8 mouse cellular contexts compared by ENCODE assay signal in the genomic region with DNA sequence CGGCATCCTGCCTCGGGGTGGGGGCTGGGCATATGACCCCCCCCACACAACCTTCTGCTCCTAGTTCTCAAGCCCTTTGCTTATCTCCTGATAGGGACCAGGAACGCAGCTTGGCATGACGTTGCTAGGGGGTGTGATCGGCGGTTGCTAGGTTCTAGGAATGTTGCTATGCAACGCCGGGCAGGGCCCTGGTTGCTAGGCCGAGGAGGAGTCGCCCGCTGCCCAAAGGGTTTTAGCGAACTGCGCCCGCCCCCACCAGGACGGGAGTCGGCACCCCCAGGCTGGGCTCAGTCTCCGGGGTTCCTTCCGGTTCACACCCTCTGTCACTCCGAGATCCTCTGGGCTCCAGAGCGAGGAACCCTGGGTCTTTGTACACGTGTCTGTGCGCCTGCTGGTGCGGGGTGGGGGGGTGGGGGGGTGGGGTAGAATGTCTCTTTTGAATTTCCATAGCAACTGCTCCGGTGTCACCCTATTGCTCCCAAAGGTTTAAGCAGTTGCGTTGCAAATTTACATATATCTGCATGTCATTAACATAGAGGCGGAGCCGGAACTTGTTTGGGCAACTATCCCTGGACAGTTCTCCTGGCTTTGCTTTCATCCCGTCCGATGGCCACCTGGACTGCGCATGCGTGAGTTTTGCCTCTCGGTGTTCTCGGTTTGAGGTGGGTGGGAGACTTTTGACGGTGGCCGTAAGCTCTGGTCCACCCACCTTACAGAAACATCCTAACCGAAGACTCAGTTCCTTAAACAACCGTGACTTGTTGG. TPM values are rescaled to one million over a fixed set of nuclear protein-coding genes. Genes with fewer than 3 reads are reported as not detected.
A peak's percentile ranks its signal among the peaks of the same experiment; 100 is the strongest.
DNase-seq lines count a peak whose midpoint lies in the region; ATAC-seq and TF ChIP-seq lines count a peak whose summit lies in the region.

No protein-coding gene starts in this region.

- H3K9me3 ChIP-seq in embryonic facial prominence, embryonic 13.5 days, result no peaks in the 10 kb centered on the region
- H3K9me3 ChIP-seq in heart, embryonic 12.5 days (replicated peaks), result no peaks in the 10 kb centered on the region
- no peaks in the 10 kb centered on the region for H3K9me3 ChIP-seq in kidney, embryonic 15.5 days (replicated peaks)
- H3K9me3 ChIP-seq in limb, embryonic 14.5 days (ENCODE audit: control insufficient read depth, low read length), result no peaks in the 10 kb centered on the region
- no peaks in the 10 kb centered on the region for H3K9me3 ChIP-seq in midbrain, embryonic 14.5 days (ENCODE audit: control insufficient read depth, low read length)
- no peaks in the 10 kb centered on the region for H3K9me3 ChIP-seq in stomach, embryonic 15.5 days

- 1% methylated on average over 37 of the region's 37 CpGs for WGBS in embryonic facial prominence, embryonic 13.5 days
- 1% methylated on average over 36 of the region's 37 CpGs for WGBS in heart, embryonic 12.5 days
- 2% methylated on average over 37 of the region's 37 CpGs for WGBS in kidney, embryonic 15.5 days
- 1% methylated on average over 34 of the region's 37 CpGs for WGBS in limb, embryonic 14.5 days
- 1% methylated on average over 36 of the region's 37 CpGs for WGBS in midbrain, embryonic 14.5 days
- WGBS in stomach, embryonic 15.5 days, result under 1% methylated on average over 36 of the region's 37 CpGs

- H3K27me3 ChIP-seq in embryonic facial prominence, embryonic 13.5 days, result peaks cover 18% of the 10 kb centered on the region
- H3K27me3 ChIP-seq in heart, embryonic 12.5 days (replicated peaks), result peaks cover 26% of the 10 kb centered on the region
- peaks cover 58% of the 10 kb centered on the region for H3K27me3 ChIP-seq in kidney, embryonic 15.5 days
- H3K27me3 ChIP-seq in limb, embryonic 14.5 days (ENCODE audit: control insufficient read depth, insufficient read depth, low read length), result no peaks in the 10 kb centered on the region
- H3K27me3 ChIP-seq in midbrain, embryonic 14.5 days (ENCODE audit: control insufficient read depth, insufficient read depth, low read length), result no peaks in the 10 kb centered on the region
- H3K27me3 ChIP-seq in stomach, embryonic 15.5 days (replicated peaks), result peaks cover 6% of the 10 kb centered on the region; the same call in 1 of the 2 replicates

- no peaks in the 10 kb centered on the region for H3K36me3 ChIP-seq in embryonic facial prominence, embryonic 13.5 days
- H3K36me3 ChIP-seq in heart, embryonic 12.5 days, result no peaks in the 10 kb centered on the region
- no peaks in the 10 kb centered on the region for H3K36me3 ChIP-seq in kidney, embryonic 15.5 days
- no peaks in the 10 kb centered on the region for H3K36me3 ChIP-seq in limb, embryonic 14.5 days (ENCODE audit: control insufficient read depth, insufficient read depth, low read length)
- no peaks in the 10 kb centered on the region for H3K36me3 ChIP-seq in midbrain, embryonic 14.5 days (ENCODE audit: control insufficient read depth, insufficient read depth, low read length)
- H3K36me3 ChIP-seq in stomach, embryonic 15.5 days, result no peaks in the 10 kb centered on the region

- H3K4me1 ChIP-seq in embryonic facial prominence, embryonic 13.5 days, result peaks cover 8% of the 10 kb centered on the region
- H3K4me1 ChIP-seq in heart, embryonic 12.5 days (replicated peaks), result peaks cover 16% of the 10 kb centered on the region
- peaks cover 18% of the 10 kb centered on the region for H3K4me1 ChIP-seq in kidney, embryonic 15.5 days
- H3K4me1 ChIP-seq in limb, embryonic 14.5 days (ENCODE audit: control insufficient read depth, insufficient read depth, low read length), result 0 out of 2 replicates have a peak, but pooled peaks cover 3% of the 10 kb centered on the region
- peaks cover 22% of the 10 kb centered on the region for H3K4me1 ChIP-seq in midbrain, embryonic 14.5 days (ENCODE audit: control insufficient read depth, insufficient read depth, low read length)
- H3K4me1 ChIP-seq in stomach, embryonic 15.5 days, result peaks cover 7% of the 10 kb centered on the region

- peak; percentile 41; the same call in 1 of the 2 replicates for ATAC-seq in embryonic facial prominence, embryonic 13.5 days (ENCODE audit: insufficient number of reproducible peaks, insufficient read depth, low FRiP score, low TSS enrichment, low read depth)
- ATAC-seq in heart, embryonic 12.5 days (ENCODE audit: insufficient number of reproducible peaks, low FRiP score), result peak; percentile 71
- ATAC-seq in kidney, embryonic 15.5 days (replicated peaks; ENCODE audit: low FRiP score), result peak; percentile 59
- peak; percentile 61 for ATAC-seq in limb, embryonic 14.5 days (ENCODE audit: low FRiP score, low read depth)
- ATAC-seq in midbrain, embryonic 14.5 days (ENCODE audit: low FRiP score, low TSS enrichment), result peak; percentile 85
- ATAC-seq in stomach, embryonic 15.5 days (ENCODE audit: insufficient read depth, low FRiP score, low read depth), result peak; percentile 51; the same call in 1 of the 2 replicates

- peak overlapping the region; percentile 64 for H3K9ac ChIP-seq in embryonic facial prominence, embryonic 13.5 days
- peak overlapping the region; percentile 27 for H3K9ac ChIP-seq in heart, embryonic 12.5 days
- H3K9ac ChIP-seq in kidney, embryonic 15.5 days, result 0 out of 2 replicates have a peak overlapping the region, but pooled peaks have one; percentile 25
- H3K9ac ChIP-seq in limb, embryonic 14.5 days (ENCODE audit: low read depth, low read length, severe bottlenecking), result peak overlapping the region; percentile 40
- H3K9ac ChIP-seq in midbrain, embryonic 14.5 days (replicated peaks; ENCODE audit: low read length), result peak overlapping the region; percentile 45; the same call in 1 of the 2 replicates
- H3K9ac ChIP-seq in stomach, embryonic 15.5 days, result no peak overlapping the region

- peak overlapping the region; percentile 93 for H3K4me2 ChIP-seq in embryonic facial prominence, embryonic 13.5 days
- peak overlapping the region; percentile 87 for H3K4me2 ChIP-seq in heart, embryonic 12.5 days
- peak overlapping the region; percentile 90 for H3K4me2 ChIP-seq in kidney, embryonic 15.5 days
- H3K4me2 ChIP-seq in limb, embryonic 14.5 days (replicated peaks; ENCODE audit: low read depth, low read length, severe bottlenecking), result peak overlapping the region; percentile 93
- H3K4me2 ChIP-seq in midbrain, embryonic 14.5 days (ENCODE audit: low read length), result peak overlapping the region; percentile 98
- H3K4me2 ChIP-seq in stomach, embryonic 15.5 days, result peak overlapping the region; percentile 87

- peak; percentile 65 for DNase-seq in CD4-positive helper T cell, adult 2 months (ENCODE audit: low read depth, low spot score)
- DNase-seq in adrenal gland, postnatal 25 days, result peak; percentile 77
- peak; percentile 75 for DNase-seq in limb, embryonic 14.5 days (ENCODE audit: low spot score)
- DNase-seq in midbrain, embryonic 14.5 days, result peak; percentile 91

- no peak for TF ChIP-seq POLR2A in limb, embryonic 14.5 days (IDR thresholded peaks at IDR 0.05; ENCODE audit: borderline replicate concordance, extremely low read depth, insufficient read depth, insufficient read length)

- no peak overlapping the region for H3K27ac ChIP-seq in embryonic facial prominence, embryonic 13.5 days
- peak overlapping the region; percentile 2; the same call in 1 of the 2 replicates for H3K27ac ChIP-seq in heart, embryonic 12.5 days (ENCODE audit: poor library complexity, severe bottlenecking)
- H3K27ac ChIP-seq in kidney, embryonic 15.5 days, result no peak overlapping the region
- H3K27ac ChIP-seq in limb, embryonic 14.5 days (replicated peaks; ENCODE audit: low read depth, low read length), result no peak overlapping the region
- H3K27ac ChIP-seq in midbrain, embryonic 14.5 days (replicated peaks; ENCODE audit: low read depth, low read length), result peak overlapping the region; percentile 83
- H3K27ac ChIP-seq in stomach, embryonic 15.5 days, result no peak overlapping the region

- H3K4me3 ChIP-seq in embryonic facial prominence, embryonic 13.5 days, result peak overlapping the region; percentile 48
- peak overlapping the region; percentile 55 for H3K4me3 ChIP-seq in heart, embryonic 12.5 days
- peak overlapping the region; percentile 48 for H3K4me3 ChIP-seq in kidney, embryonic 15.5 days (replicated peaks)
- H3K4me3 ChIP-seq in limb, embryonic 14.5 days (replicated peaks; ENCODE audit: low read length), result peak overlapping the region; percentile 44
- H3K4me3 ChIP-seq in midbrain, embryonic 14.5 days (replicated peaks; ENCODE audit: low read depth, low read length), result peak overlapping the region; percentile 41
- H3K4me3 ChIP-seq in stomach, embryonic 15.5 days (replicated peaks), result peak overlapping the region; percentile 43

RNA-seq across cellular contexts. Expression of a gene that starts 24.3 kb away (rescaled TPM):
- 22.7 and 29.8 TPM in 2 replicates for total RNA-seq in adrenal gland, postnatal 25 days (2021)
- polyA plus RNA-seq in embryonic facial prominence, embryonic 13.5 days (2015; fragmentation: Nextera tagmentation; extraction: Ambion mirVana), result 6.7 and 7.9 TPM in 2 replicates
- 2.6 and 2.7 TPM in 2 replicates for polyA plus RNA-seq in heart, embryonic 12.5 days (2016; fragmentation: Nextera tagmentation; extraction: Ambion mirVana)
- 1.8 and 2.3 TPM in 2 replicates for polyA plus RNA-seq in kidney, embryonic 15.5 days (2015; fragmentation: Nextera tagmentation; extraction: Ambion mirVana)
- polyA plus RNA-seq in limb, embryonic 14.5 days (2012; rRNA removed), result 52.3 and 73.4 TPM in 2 replicates
- polyA plus RNA-seq in limb, embryonic 14.5 days (2014; fragmentation: Nextera tagmentation; extraction: Ambion mirVana), result 7.2 and 9.2 TPM in 2 replicates
- 15.9 and 16.9 TPM in 2 replicates for polyA plus RNA-seq in midbrain, embryonic 14.5 days (2014; fragmentation: Nextera tagmentation; extraction: Ambion mirVana)
- polyA plus RNA-seq in stomach, embryonic 15.5 days (2015; fragmentation: Nextera tagmentation; extraction: Ambion mirVana), result 2.8 and 3.8 TPM in 2 replicates

RNA-seq across cellular contexts. Expression of a gene that starts 31.3 kb away (rescaled TPM):
- total RNA-seq in adrenal gland, postnatal 25 days (2021), result 0.86 and 3.4 TPM in 2 replicates
- 0.06 and 0.08 TPM in 2 replicates for polyA plus RNA-seq in embryonic facial prominence, embryonic 13.5 days (2015; fragmentation: Nextera tagmentation; extraction: Ambion mirVana)
- 0.33 and 0.36 TPM in 2 replicates for polyA plus RNA-seq in heart, embryonic 12.5 days (2016; fragmentation: Nextera tagmentation; extraction: Ambion mirVana)
- polyA plus RNA-seq in kidney, embryonic 15.5 days (2015; fragmentation: Nextera tagmentation; extraction: Ambion mirVana), result not detected in 2 replicates
- 0.15 and 0.20 TPM in 2 replicates for polyA plus RNA-seq in limb, embryonic 14.5 days (2012; rRNA removed)
- not detected in 2 replicates for polyA plus RNA-seq in limb, embryonic 14.5 days (2014; fragmentation: Nextera tagmentation; extraction: Ambion mirVana)
- polyA plus RNA-seq in midbrain, embryonic 14.5 days (2014; fragmentation: Nextera tagmentation; extraction: Ambion mirVana), result 0.16 TPM in 1 of 2 replicates, not detected in the other
- 0.04 TPM in 1 of 2 replicates, not detected in the other for polyA plus RNA-seq in stomach, embryonic 15.5 days (2015; fragmentation: Nextera tagmentation; extraction: Ambion mirVana)

Comparison
In these comparisons a context has a peak if more than half of its experiments do, and no peak if none do; other contexts are left out.
1. H3K27ac ChIP-seq: peak in heart, embryonic 12.5 days (single experiment) and midbrain, embryonic 14.5 days (single experiment); none in embryonic facial prominence, embryonic 13.5 days (single experiment), kidney, embryonic 15.5 days (single experiment), limb, embryonic 14.5 days (single experiment) and stomach, embryonic 15.5 days (single experiment).
2. Peak in every context shown above with its lines, with median percentiles within 50 percentile points of each other: DNase-seq, ATAC-seq, H3K4me2 ChIP-seq and H3K4me3 ChIP-seq.